Mouse (Mus musculus): ENCODE results near the gene Nmt1. TPM values are rescaled to one million over a fixed set of nuclear protein-coding genes. Genes with fewer than 3 reads are reported as not detected.

Nmt1 gene
- total RNA-seq (2021): 10 to 100 TPM; 61.4 to 63.2 TPM

DNA sequence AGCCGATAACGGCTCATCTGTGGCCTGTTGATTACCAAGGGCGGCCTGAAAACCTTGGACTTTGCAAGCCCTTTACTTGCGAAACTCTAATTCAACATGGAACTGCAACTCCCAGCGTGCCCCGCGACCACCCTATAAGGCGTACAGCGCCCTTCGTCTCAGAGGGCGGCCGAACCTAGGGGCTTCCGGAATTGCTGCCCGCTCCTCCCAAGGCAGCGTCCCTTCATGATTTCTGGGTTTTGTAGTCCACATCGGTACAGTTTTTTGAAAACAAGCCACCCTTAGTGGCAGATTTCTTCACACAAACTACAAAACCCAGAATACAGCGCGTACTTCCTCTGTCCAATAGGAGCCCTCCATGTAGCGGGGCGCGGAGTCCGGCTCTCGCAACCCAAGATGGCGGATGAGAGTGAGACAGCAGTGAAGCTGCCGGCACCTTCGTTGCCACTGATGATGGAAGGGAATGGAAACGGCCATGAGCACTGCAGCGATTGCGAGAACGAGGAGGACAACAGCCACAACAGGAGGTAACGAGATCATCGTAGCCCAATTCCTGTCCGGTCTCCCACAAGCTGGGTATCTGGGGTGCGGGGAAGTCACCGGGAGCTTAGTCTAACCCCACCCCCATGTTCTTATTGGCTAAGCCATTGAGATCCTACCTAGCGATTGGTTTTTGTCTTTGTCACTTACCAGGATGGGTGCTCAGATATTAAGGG, at the start of gene Nmt1, which contains the start of gene Dcakd:
Gene Nmt1 (plus strand): TSS at position 15 of the 716 bp plus-strand sequence.
Gene Dcakd (minus strand): TSS at position 158 of the 716 bp plus-strand sequence.
- DNase-seq: peak; percentile 97 to 98
- intact Hi-C loops (cut with DNase I): no loop called here

DNA sequence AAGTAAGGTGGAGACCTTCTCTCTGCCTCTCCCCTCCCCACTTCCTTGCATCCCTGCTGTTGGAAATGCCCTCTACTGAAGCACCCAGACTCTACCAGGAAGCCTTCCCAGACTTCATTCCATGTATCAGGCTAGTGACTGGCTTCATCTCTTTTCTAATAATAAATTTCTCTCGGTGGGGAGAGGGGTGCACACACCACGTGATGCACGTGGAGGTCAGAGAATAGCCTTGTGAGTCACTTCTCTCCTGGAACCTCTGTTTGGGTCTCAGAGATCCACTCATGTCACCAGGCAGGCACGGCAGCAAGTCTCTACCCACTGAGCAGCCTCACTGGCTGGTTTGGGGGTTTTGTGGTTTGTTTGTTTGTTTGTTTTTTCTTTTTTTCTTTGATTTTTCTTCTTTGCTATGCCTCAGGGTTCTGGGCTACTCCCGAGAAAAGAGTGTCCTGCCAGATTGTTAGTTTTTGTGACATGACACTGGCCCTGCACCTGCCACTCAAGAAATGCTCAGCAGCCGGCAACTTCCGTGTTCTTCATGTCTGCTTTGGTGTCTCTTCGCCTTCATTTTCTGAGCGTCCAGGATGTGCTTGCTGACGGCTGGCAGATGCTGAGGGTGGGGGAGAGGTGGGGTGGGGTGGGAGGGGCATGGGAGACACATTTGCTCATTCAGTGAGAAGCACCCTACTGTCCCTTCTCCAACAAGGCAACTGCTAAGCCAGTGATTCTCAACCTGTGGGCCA, 46.7 kb upstream of the Nmt1 start:
- intact Hi-C loops (cut with DNase I): no loop called here

DNA sequence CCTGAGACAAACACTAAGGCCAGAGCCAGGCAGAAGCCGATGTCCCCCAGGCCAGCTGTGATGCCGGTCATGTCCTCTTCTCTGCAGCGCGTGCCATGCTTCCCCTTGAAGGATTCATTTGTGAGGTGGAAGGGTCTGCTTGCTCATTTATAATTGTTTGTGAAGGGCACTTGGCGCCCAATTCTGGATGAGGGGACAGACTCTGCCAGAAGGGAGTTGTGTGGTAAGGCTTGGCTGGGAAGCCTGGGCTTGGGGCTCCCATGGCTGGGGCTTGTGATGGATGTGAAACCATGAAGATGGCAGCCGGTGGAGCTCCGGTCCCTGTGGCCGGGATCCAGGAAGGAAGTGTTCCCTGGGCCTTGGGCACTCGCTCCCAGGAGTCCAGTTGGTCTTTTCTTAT, 43.9 kb upstream of the Nmt1 start:
- intact Hi-C loops (cut with DNase I): no loop called here
- no peak for DNase-seq

More for the DNA sequence above, 46.7 kb upstream of the Nmt1 start:
- DNase-seq: no peak

- intact Hi-C loops (cut with DNase I): no loop called here
- DNase-seq: no peak
These were observed 43.4 kb upstream of the Nmt1 start for GRCm38 (mm10) chr11:102984615-102985014.

DNA sequence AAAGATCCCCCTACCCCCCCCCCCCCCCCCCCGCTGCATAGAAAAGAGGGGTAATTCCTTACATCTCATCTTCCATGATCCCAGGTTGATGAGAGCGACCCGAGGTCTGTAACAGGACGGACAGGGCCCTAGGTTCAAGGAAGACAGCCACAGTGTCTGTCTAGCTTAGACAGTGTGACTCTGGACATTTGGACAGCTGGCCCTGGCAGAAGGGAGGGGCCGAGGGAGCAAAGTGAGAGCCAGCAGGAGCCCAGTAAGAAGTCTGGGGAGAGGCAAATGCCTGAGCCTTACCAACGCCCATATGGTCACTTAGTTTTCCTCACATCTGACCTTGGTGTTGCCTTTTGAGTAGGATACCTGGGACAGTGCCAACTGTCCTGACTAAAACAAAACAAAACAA, 42.8 kb upstream of the Nmt1 start:
- DNase-seq: no peak
- intact Hi-C loops (cut with DNase I): no loop called here

DNA sequence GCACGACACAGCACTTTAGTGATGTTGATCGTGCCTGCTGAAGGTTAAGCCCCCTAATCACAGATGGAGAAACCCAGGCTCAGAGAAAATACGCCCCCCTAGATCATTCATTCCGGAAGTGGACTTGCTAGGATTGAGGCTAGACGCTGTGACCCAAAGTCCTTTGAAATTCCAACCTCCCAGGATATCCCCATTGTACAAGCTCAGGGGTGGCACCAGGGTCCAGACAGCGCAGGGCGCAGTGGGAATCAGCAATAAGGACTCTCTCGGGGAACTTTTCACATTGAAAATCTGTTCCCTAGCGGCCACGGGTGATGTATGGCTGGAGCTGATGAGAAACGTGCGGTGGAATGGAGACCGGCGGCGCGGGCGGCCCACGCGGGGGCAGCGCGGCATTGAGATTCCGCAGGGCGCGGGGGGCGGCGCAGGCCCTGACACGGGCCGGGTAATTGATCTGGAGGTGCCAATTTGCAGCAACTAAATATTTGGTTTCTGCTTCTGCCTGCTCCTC, 38.3 kb upstream of the Nmt1 start:
- intact Hi-C loops (cut with DNase I): loop anchor here (5.0 kb wide), 1 partner anchor 42 kb away; the partner anchor contains the start of gene C1ql1
- DNase-seq: no peak

DNA sequence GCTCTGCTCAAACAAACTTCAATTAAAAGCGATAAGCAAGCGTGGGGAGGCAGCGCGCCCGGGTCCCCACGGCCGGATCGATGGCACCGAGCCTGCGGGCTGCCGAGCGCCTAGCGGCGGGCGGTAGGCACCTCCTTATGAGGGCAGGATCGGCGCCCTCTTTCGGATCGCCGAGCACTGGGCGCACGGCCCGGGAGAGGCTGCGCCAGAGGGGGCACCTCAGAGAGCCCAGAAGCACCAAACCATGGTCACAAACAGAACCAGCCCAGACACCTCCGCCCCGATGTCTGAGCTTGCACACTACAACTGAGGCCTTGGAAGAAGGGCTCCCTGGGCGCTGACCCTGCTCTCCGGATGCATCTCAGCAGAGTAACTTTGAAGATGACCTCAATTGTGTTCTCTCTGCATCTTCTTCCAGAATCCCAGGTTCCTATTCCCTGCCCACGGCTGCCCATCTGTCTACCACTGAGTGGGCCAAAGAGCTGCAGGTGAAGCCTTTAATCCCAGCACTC, 37.8 kb upstream of the Nmt1 start:
- peak; percentile 55 to 61 for DNase-seq
- intact Hi-C loops (cut with DNase I): loop anchor here (5.0 kb wide), 1 partner anchor 43 kb away; the partner anchor contains the start of gene C1ql1

GRCm38 (mm10) chr11:102991681-102992080, 36.3 kb upstream of the Nmt1 start:
- DNase-seq: no peak
- intact Hi-C loops (cut with DNase I): loop anchor here (2.0 to 5.0 kb wide), 2 partner anchors 44 to 217 kb away; partner anchors contain the start of gene C1ql1

DNA sequence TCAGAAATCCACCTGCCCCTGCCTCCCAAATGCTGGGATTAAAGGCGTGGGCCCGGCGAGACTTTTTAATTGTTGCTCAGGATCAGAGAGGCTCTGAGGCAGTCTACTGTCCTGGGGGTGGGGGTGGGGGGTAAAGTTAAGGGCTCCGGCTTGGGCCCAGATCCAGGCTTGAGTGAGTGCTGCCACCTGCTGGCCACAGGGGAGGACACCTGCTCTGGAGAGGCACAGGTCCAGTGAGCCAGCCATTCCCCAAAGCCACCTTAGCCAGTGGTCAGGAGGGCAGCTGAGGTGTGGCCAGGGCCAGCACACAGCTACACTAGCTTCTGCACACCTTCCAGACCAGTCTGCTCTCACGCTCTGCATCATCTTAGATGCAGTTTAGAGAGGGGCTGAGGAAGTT, 35.0 kb upstream of the Nmt1 start:
- DNase-seq: peak; percentile 72 to 88
- intact Hi-C loops (cut with DNase I): loop anchor here (1.0 to 5.0 kb wide), 3 partner anchors 46 to 218 kb away; partner anchors contain the start of genes C1ql1 and Gfap

DNA sequence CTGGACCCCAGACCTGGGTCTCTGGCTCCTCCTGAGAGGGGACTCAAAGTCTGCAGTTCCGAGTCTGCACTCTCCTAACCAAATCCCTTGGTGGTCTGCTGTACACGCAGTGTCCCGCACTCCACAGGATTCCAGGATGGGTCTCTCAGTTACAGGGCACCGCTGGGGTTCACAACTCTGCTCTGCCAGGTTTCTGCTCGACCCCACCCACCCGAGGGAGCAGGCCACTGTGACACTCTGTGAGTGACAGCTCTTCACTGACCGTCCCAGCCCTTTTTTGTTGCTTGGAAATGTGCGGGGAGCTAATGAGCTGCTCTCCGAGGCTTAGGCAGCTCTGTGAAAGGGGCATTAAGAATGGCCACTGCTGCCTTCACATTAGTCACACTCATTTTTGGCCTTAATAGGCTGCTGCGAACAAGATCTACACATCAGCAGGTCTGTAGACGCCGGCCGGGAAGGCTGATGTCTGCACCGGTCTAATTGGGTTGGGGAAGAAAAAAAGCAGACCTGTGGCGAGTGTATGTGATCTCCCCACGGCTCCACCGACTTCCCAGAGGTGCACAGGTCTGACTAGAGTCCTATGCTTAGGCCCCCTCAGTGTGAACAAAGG, 34.5 kb upstream of the Nmt1 start:
- intact Hi-C loops (cut with DNase I): loop anchor here (1.0 to 5.0 kb wide), 3 partner anchors 46 to 219 kb away; partner anchors contain the start of genes C1ql1 and Gfap

DNA sequence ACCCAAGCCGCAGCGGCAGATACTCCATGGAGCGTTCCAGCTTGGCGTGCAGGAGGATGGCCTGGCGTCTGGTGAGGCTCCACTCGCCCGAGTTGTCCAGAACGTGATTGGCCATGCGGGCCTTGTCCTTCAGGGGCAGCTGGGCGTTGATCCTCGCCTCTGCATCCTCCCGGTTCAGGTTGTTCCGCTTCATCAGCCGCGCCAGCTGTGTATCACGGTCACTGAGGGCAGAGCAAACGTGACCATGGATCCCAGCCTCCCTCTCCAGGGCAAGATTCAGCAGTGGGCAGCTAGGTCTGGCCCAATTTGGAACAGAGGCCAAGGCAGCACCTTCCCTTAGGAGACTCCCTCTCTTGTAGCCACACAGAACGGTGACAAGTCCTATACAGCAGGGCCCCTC, 33.0 kb upstream of the Nmt1 start:
- intact Hi-C loops (cut with DNase I): loop anchor here (5.0 kb wide), 1 partner anchor 48 kb away; the partner anchor contains the start of gene C1ql1
- DNase-seq: no peak

More for the DNA sequence above, 34.5 kb upstream of the Nmt1 start:
- DNase-seq: no peak

DNA sequence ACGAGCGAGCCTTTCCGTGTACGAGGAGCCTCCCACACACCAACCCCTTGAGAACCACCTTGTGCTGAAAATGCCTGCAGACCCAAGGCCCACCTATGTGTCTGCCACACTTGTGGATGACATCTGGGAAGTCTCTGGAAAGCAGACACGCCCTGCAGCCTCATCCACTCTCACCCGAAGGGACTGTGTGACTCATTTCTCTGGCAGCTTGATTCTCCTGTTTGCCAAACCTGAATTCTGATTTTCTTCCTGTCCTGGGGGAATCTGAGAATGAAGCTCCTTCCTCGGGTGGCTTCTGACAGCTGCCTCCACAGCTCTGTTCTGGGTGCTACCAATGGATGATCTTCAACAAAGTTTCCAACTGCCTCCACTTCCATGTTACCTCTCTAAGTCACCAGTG, 31.6 kb upstream of the Nmt1 start:
- intact Hi-C loops (cut with DNase I): no loop called here
- DNase-seq: peak; percentile 55 to 61

DNA sequence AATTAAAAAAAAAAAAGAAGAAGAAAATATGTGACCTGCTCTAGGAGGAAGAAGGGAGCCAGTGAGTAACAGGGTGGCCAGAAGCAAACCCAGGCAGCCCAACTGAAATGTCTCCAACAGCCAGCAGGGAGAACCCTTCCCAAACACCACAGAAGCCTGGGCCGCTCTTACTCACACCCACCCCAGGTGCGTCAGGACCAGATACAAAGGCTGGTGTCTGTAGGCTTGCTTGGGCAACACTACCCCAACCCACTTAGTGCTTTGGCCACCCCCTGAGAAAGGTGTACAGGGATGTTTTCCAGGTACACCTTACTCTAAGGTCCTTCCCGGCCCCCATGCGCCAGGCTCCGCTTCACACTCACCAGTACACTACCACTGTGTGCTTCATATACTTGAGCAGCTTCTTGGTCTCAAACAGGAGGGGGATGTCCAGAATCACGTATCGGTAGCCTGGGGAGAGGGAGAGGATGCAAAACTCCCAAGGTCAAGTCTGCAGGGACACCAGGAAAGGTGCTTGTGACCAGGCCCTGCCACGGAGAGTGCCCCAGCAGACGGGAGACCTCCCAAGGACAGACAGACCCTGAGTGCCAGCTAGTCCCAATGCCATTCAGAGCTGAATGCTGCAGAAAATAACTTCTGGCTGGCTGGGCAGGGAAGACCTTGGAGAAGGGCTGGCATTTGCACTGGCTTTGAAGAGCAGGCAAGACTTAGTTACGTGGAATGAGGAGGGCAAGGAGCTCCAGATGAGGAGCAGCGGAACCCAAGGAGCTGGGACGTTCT, 30.8 kb upstream of the Nmt1 start:
- intact Hi-C loops (cut with DNase I): no loop called here
- peak in 1 of 2 experiments; percentile 57 for DNase-seq

DNA sequence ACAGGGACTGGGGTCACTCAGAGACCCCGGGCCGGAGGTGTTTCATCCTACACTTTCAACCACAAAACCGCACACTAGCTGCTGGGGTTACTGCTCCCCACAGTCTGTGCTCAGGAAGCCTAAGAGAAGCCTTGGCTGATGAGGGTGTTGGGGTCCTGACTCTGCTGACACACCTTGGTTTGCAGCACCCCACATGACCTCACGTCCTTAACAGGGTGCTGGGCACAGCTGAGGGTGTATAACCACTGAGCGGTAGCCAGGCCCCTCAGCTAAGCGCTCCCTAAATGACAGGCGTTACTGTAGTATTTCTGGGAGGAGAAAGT, 29.8 kb upstream of the Nmt1 start:
- intact Hi-C loops (cut with DNase I): loop anchor here (2.0 kb wide), 1 partner anchor 53 kb away; no protein-coding TSS in a partner anchor
- DNase-seq: no peak

GRCm38 (mm10) chr11:102998577-102999316, 29.2 kb upstream of the Nmt1 start:
- intact Hi-C loops (cut with DNase I): loop anchor here (2.0 kb wide), 1 partner anchor 52 kb away; no protein-coding TSS in a partner anchor
- peak; percentile 50 to 67 for DNase-seq

- intact Hi-C loops (cut with DNase I): loop anchor here (2.0 kb wide), 1 partner anchor 51 kb away; no protein-coding TSS in a partner anchor
- no peak for DNase-seq
These were observed 28.5 kb upstream of the Nmt1 start for GRCm38 (mm10) chr11:102999317-102999970.

DNA sequence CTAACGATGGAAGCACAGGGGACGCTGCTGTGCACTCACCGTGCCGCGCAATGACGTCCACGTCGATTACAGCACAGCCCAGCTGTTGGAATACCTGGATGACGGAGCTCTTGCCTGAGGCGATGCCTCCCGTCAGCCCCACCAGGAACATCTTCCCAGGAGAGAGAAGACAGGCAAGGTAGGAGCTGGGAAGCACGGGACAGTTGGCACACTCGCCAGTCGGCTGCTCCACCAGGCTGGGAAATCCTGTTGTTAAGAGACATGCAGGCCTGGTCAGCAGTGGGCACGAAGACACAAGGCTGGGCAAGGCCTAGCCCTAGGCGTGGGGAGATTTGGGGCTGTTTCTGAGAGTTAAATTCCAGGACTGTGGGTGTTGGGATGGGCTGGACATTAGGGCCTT, 27.9 kb upstream of the Nmt1 start:
- no peak for DNase-seq
- intact Hi-C loops (cut with DNase I): no loop called here

- DNase-seq: no peak
- intact Hi-C loops (cut with DNase I): no loop called here
These were observed 26.9 kb upstream of the Nmt1 start for GRCm38 (mm10) chr11:103001063-103001462.

DNA sequence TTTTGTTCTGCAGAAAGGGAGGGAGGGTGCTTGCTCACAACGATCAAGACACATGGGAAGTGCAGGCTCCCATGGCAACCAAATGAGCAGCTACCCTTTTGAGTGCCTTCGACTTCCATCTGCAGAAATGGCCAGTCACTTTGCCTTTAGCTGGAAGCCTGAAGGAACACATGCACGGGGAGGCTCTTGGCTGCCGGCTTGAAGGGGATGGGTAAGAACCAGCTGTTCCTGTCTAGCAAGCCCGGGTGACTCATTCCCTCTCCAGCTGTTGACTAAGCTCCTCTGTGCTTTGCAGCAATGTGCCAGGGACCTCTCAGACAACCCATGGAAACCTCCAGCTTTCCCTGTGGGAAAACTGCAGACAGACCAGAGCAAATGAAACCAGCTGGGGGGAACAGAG, 24.8 kb upstream of the Nmt1 start:
- DNase-seq: peak; percentile 83 to 86
- intact Hi-C loops (cut with DNase I): no loop called here
